Mouse (Mus musculus): ENCODE results near the gene Cog7. TPM values are rescaled to one million over a fixed set of nuclear protein-coding genes. Genes with fewer than 3 reads are reported as not detected.

Cog7 gene
- polyA plus RNA-seq, 1 experiment from 2014 or later = 33.9 TPM

- Histone ChIP-seq H3K9ac (ENCODE audit: low read depth, low read length) (no peak overlapping the region), H3K4me2 (ENCODE audit: low read length) (no peak overlapping the region), H3K36me3 (ENCODE audit: control insufficient read depth, insufficient read depth, low read length) (peaks cover 5% of the 10 kb centered on the region; the same call in 1 of the 2 replicates), H3K9me3 (ENCODE audit: control insufficient read depth, low read length) (no peaks in the 10 kb centered on the region), H3K4me1 (ENCODE audit: control insufficient read depth, insufficient read depth, low read depth, low read length) (peaks cover 8% of the 10 kb centered on the region; the same call in 1 of the 2 replicates), H3K27me3 (replicated peaks; ENCODE audit: control insufficient read depth, insufficient read depth, low read length) (no peaks in the 10 kb centered on the region), H3K27ac (ENCODE audit: low read depth, low read length) (no peak overlapping the region), H3K4me3 (ENCODE audit: low read length) (no peak overlapping the region)
- ATAC-seq = peak; percentile 72
- 30% methylated on average over 4 of the region's 4 CpGs for WGBS
Observed at GRCm38 (mm10) chr7:121939729-121940128, 41.8 kb downstream of the Cog7 start.

- 48% methylated on average over 6 of the region's 6 CpGs for WGBS
- Histone ChIP-seq H3K4me1 (ENCODE audit: control insufficient read depth, insufficient read depth, low read depth, low read length) (peaks cover 8% of the 10 kb centered on the region; the same call in 1 of the 2 replicates), H3K4me3 (ENCODE audit: low read length) (no peak overlapping the region)
Observed at GRCm38 (mm10) chr7:121939244-121939643, 42.3 kb downstream of the Cog7 start.

GRCm38 (mm10) chr7:121938124-121938891 is 43.2 kb downstream of the Cog7 start:
- no peak for ATAC-seq
- H3K27me3 ChIP-seq (replicated peaks; ENCODE audit: control insufficient read depth, insufficient read depth, low read length) = no peaks in the 10 kb centered on the region
- peaks cover 5% of the 10 kb centered on the region; the same call in 1 of the 2 replicates for H3K36me3 ChIP-seq (ENCODE audit: control insufficient read depth, insufficient read depth, low read length)
- WGBS = 70% methylated on average over 8 of the region's 8 CpGs
- H3K4me1 ChIP-seq (ENCODE audit: control insufficient read depth, insufficient read depth, low read depth, low read length) = peaks cover 8% of the 10 kb centered on the region; the same call in 1 of the 2 replicates
- H3K4me2 ChIP-seq (ENCODE audit: low read length) = no peak overlapping the region
- no peaks in the 10 kb centered on the region for H3K9me3 ChIP-seq (ENCODE audit: control insufficient read depth, low read length)
- H3K4me3 ChIP-seq (ENCODE audit: low read length) = no peak overlapping the region
- no peak overlapping the region for H3K9ac ChIP-seq (ENCODE audit: low read depth, low read length)
- H3K27ac ChIP-seq (ENCODE audit: low read depth, low read length) = peak overlapping the region; percentile 26; the same call in 1 of the 2 replicates

More at GRCm38 (mm10) chr7:121939244-121939643, 42.3 kb downstream of the Cog7 start:
- Histone ChIP-seq H3K9ac (ENCODE audit: low read depth, low read length) (no peak overlapping the region), H3K9me3 (ENCODE audit: control insufficient read depth, low read length) (no peaks in the 10 kb centered on the region), H3K27ac (ENCODE audit: low read depth, low read length) (no peak overlapping the region), H3K4me2 (ENCODE audit: low read length) (no peak overlapping the region), H3K27me3 (replicated peaks; ENCODE audit: control insufficient read depth, insufficient read depth, low read length) (no peaks in the 10 kb centered on the region), H3K36me3 (ENCODE audit: control insufficient read depth, insufficient read depth, low read length) (peaks cover 5% of the 10 kb centered on the region; the same call in 1 of the 2 replicates)
- no peak for ATAC-seq

GRCm38 (mm10) chr7:121936861-121937630 is 44.5 kb downstream of the Cog7 start:
- peak; percentile 60 for ATAC-seq
- peaks cover 8% of the 10 kb centered on the region; the same call in 1 of the 2 replicates for H3K4me1 ChIP-seq (ENCODE audit: control insufficient read depth, insufficient read depth, low read depth, low read length)
- H3K4me3 ChIP-seq (ENCODE audit: low read length) = no peak overlapping the region
- peak overlapping the region; percentile 26 for H3K27ac ChIP-seq (ENCODE audit: low read depth, low read length)
- 49% methylated on average over 14 of the region's 14 CpGs for WGBS
- H3K27me3 ChIP-seq (replicated peaks; ENCODE audit: control insufficient read depth, insufficient read depth, low read length) = no peaks in the 10 kb centered on the region
- H3K36me3 ChIP-seq (ENCODE audit: control insufficient read depth, insufficient read depth, low read length) = no peaks in the 10 kb centered on the region
- H3K4me2 ChIP-seq (ENCODE audit: low read length) = no peak overlapping the region
- no peaks in the 10 kb centered on the region for H3K9me3 ChIP-seq (ENCODE audit: control insufficient read depth, low read length)
- H3K9ac ChIP-seq (ENCODE audit: low read depth, low read length) = no peak overlapping the region

- WGBS = 75% methylated on average over 12 of the region's 12 CpGs
- no peak for ATAC-seq
- H3K27ac ChIP-seq (ENCODE audit: low read depth, low read length) = peak overlapping the region; percentile 59
Observed at GRCm38 (mm10) chr7:121935906-121936794, 45.4 kb downstream of the Cog7 start.

GRCm38 (mm10) chr7:121934346-121934745 is 47.2 kb downstream of the Cog7 start:
- H3K27ac ChIP-seq (ENCODE audit: low read depth, low read length) = no peak overlapping the region

More at GRCm38 (mm10) chr7:121935906-121936794, 45.4 kb downstream of the Cog7 start:
- Histone ChIP-seq H3K27me3 (replicated peaks; ENCODE audit: control insufficient read depth, insufficient read depth, low read length) (no peaks in the 10 kb centered on the region), H3K4me1 (ENCODE audit: control insufficient read depth, insufficient read depth, low read depth, low read length) (peaks cover 8% of the 10 kb centered on the region; the same call in 1 of the 2 replicates), H3K9ac (ENCODE audit: low read depth, low read length) (no peak overlapping the region), H3K4me2 (ENCODE audit: low read length) (no peak overlapping the region), H3K36me3 (ENCODE audit: control insufficient read depth, insufficient read depth, low read length) (no peaks in the 10 kb centered on the region), H3K9me3 (ENCODE audit: control insufficient read depth, low read length) (no peaks in the 10 kb centered on the region), H3K4me3 (ENCODE audit: low read length) (no peak overlapping the region)

GRCm38 (mm10) chr7:121933675-121934074 is 47.8 kb downstream of the Cog7 start:
- 90% methylated on average over 6 of the region's 6 CpGs for WGBS
- no peak overlapping the region for H3K4me3 ChIP-seq (ENCODE audit: low read length)
- no peaks in the 10 kb centered on the region for H3K9me3 ChIP-seq (ENCODE audit: control insufficient read depth, low read length)
- H3K4me2 ChIP-seq (ENCODE audit: low read length) = no peak overlapping the region
- H3K36me3 ChIP-seq (ENCODE audit: control insufficient read depth, insufficient read depth, low read length) = peaks cover 2% of the 10 kb centered on the region; the same call in 1 of the 2 replicates
- H3K27ac ChIP-seq (ENCODE audit: low read depth, low read length) = no peak overlapping the region
- ATAC-seq = no peak
- H3K9ac ChIP-seq (ENCODE audit: low read depth, low read length) = no peak overlapping the region
- H3K4me1 ChIP-seq (ENCODE audit: control insufficient read depth, insufficient read depth, low read depth, low read length) = peaks cover 6% of the 10 kb centered on the region; the same call in 1 of the 2 replicates
- H3K27me3 ChIP-seq (replicated peaks; ENCODE audit: control insufficient read depth, insufficient read depth, low read length) = no peaks in the 10 kb centered on the region

More at GRCm38 (mm10) chr7:121934346-121934745, 47.2 kb downstream of the Cog7 start:
- Histone ChIP-seq H3K4me1 (ENCODE audit: control insufficient read depth, insufficient read depth, low read depth, low read length) (peaks cover 8% of the 10 kb centered on the region; the same call in 1 of the 2 replicates), H3K36me3 (ENCODE audit: control insufficient read depth, insufficient read depth, low read length) (no peaks in the 10 kb centered on the region; the same call in 1 of the 2 replicates), H3K9ac (ENCODE audit: low read depth, low read length) (no peak overlapping the region), H3K9me3 (ENCODE audit: control insufficient read depth, low read length) (no peaks in the 10 kb centered on the region), H3K4me3 (ENCODE audit: low read length) (no peak overlapping the region), H3K27me3 (replicated peaks; ENCODE audit: control insufficient read depth, insufficient read depth, low read length) (no peaks in the 10 kb centered on the region), H3K4me2 (ENCODE audit: low read length) (no peak overlapping the region)
- ATAC-seq = no peak
- WGBS = 83% methylated on average over 2 of the region's 2 CpGs

- peak; percentile 42; the same call in 1 of the 2 replicates for ATAC-seq
- Histone ChIP-seq H3K27ac (ENCODE audit: low read depth, low read length) (no peak overlapping the region; the same call in 1 of the 2 replicates), H3K4me3 (ENCODE audit: low read length) (no peak overlapping the region)
Observed at GRCm38 (mm10) chr7:121931246-121931645, 50.3 kb downstream of the Cog7 start.

More at GRCm38 (mm10) chr7:121931246-121931645, 50.3 kb downstream of the Cog7 start:
- whole genome bisulfite sequencing = 34% methylated on average over 7 of the region's 7 CpGs
- Histone ChIP-seq H3K4me1 (ENCODE audit: control insufficient read depth, insufficient read depth, low read depth, low read length) (no peaks in the 10 kb centered on the region), H3K27me3 (replicated peaks; ENCODE audit: control insufficient read depth, insufficient read depth, low read length) (no peaks in the 10 kb centered on the region), H3K9me3 (ENCODE audit: control insufficient read depth, low read length) (no peaks in the 10 kb centered on the region), H3K4me2 (ENCODE audit: low read length) (no peak overlapping the region), H3K36me3 (ENCODE audit: control insufficient read depth, insufficient read depth, low read length) (peaks cover 6% of the 10 kb centered on the region; the same call in 1 of the 2 replicates), H3K9ac (ENCODE audit: low read depth, low read length) (no peak overlapping the region)

Measured in hindbrain, embryonic 16.5 days (tissue).